Mouse (Mus musculus) natural killer cell, adult 2 months (primary cell): ENCODE results near the gene Tbcb.
"Not testable (repeated sequence)": the region's sequence is repeated elsewhere in the genome, so short reads cannot be mapped to it uniquely, and the experiment has no call there.

Experiments
- DNase-seq, 2 experiments: peaks; one replicate each; pipeline ENCODE4 v3.0.0; 2022; ENCODE audit warnings: low spot score in 2 of 2

Gene Tbcb

GRCm38 (mm10) chr7:30231669-30232454 is at the start of gene Tbcb, which contains the start of gene Polr2i:
TSS of gene Tbcb (minus strand) at chr7:30232272.
TSS of gene Polr2i (plus strand) at chr7:30231948.
- peak; percentile 92 to 94 for DNase-seq

GRCm38 (mm10) chr7:30281522-30281921 is 49.5 kb upstream of the Tbcb start:
- no peak for DNase-seq

GRCm38 (mm10) chr7:30280670-30281138 is 48.6 kb upstream of the Tbcb start:
- peak; percentile 67 to 83 for DNase-seq

- peak; percentile 90 to 92 for DNase-seq
Measured at GRCm38 (mm10) chr7:30279951-30280669, 48.0 kb upstream of the Tbcb start, which contains the start of the genes Thap8 and Wdr62. TSS of gene Thap8 (plus strand) at chr7:30280094. TSS of gene Wdr62 (minus strand) at chr7:30280419.

GRCm38 (mm10) chr7:30279536-30279935 is 47.5 kb upstream of the Tbcb start:
- no peak for DNase-seq

GRCm38 (mm10) chr7:30278911-30279310 is 46.8 kb upstream of the Tbcb start:
- DNase-seq, result no peak

- no peak for DNase-seq
Measured at GRCm38 (mm10) chr7:30274383-30274782, 42.3 kb upstream of the Tbcb start.

GRCm38 (mm10) chr7:30269641-30270040 is 37.6 kb upstream of the Tbcb start:
- no peak for DNase-seq

GRCm38 (mm10) chr7:30266780-30267179 is 34.7 kb upstream of the Tbcb start:
- no peak for DNase-seq

- no peak for DNase-seq
Measured at GRCm38 (mm10) chr7:30265935-30266334, 33.9 kb upstream of the Tbcb start.

- no peak for DNase-seq
Measured at GRCm38 (mm10) chr7:30265531-30265930, 33.5 kb upstream of the Tbcb start.

GRCm38 (mm10) chr7:30265041-30265440 is 33.0 kb upstream of the Tbcb start:
- DNase-seq, result no peak

GRCm38 (mm10) chr7:30251956-30252954 is 20.2 kb upstream of the Tbcb start:
- no peak for DNase-seq

GRCm38 (mm10) chr7:30237374-30237773 is 5.3 kb upstream of the Tbcb start:
- DNase-seq, result not testable (repeated sequence)

GRCm38 (mm10) chr7:30235625-30236024 is 3.6 kb upstream of the Tbcb start, which contains the start of gene Ovol3:
TSS of gene Ovol3 (minus strand) at chr7:30235725.
- DNase-seq, result no peak

- DNase-seq, result no peak
Measured at GRCm38 (mm10) chr7:30235091-30235490, 3.0 kb upstream of the Tbcb start.

GRCm38 (mm10) chr7:30234276-30234858 is 2.3 kb upstream of the Tbcb start:
- no peak for DNase-seq

GRCm38 (mm10) chr7:30233387-30233786 is 1.3 kb upstream of the Tbcb start:
- DNase-seq, result no peak

GRCm38 (mm10) chr7:30232631-30233148 is 618 bp upstream of the Tbcb start:
- peak; percentile 67 to 73 for DNase-seq

- DNase-seq, result no peak
Measured at GRCm38 (mm10) chr7:30231328-30231668, 774 bp downstream of the Tbcb start.

- no peak for DNase-seq
Measured at GRCm38 (mm10) chr7:30224206-30224605, 7.9 kb downstream of the Tbcb start.
